Mouse (Mus musculus) C2C12 (cell line): ENCODE data around the gene Pros1.

Experiments
- CTCF ChIP-seq: IDR thresholded peaks from one replicate; pipeline ENCODE4 v1.5.1; 2011; ENCODE audit not compliant: control insufficient read depth, insufficient read depth, insufficient read length
- FOSL1 ChIP-seq: IDR thresholded peaks from one replicate; pipeline ENCODE4 v1.8.0; 2011; ENCODE audit warnings: mild to moderate bottlenecking, low read length; ENCODE audit not compliant: poor library complexity, insufficient read depth, severe bottlenecking
- MAX ChIP-seq: IDR thresholded peaks from one replicate; pipeline ENCODE4 v1.6.1; 2011; ENCODE audit warnings: mild to moderate bottlenecking, control low read depth
- USF1 ChIP-seq: IDR thresholded peaks from one replicate; pipeline ENCODE4 v1.6.1; 2011; ENCODE audit warnings: low read depth, mild to moderate bottlenecking, control low read depth, moderate library complexity

DNA sequence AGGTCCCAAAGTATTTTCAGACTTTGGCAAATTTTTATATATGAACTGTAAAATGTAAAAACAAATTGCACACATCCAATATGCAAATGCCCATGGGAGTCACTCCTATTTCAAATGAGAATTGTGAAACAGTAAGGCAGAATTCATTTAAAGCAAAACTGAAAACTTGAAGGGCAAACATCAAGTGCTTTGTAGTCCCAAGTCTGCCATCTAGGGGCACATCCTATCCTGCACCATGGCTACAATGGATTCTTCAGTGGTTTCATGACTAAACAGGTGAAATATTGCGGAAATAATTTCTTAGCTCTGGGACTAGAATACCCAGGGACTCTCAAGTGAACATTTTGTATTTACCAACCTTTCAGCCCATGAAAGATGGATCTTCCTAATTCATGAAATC, 3.9 kb downstream of the Pros1 start:
- no peak for TF ChIP-seq CTCF
- no peak for TF ChIP-seq USF1
- TF ChIP-seq MAX = no peak
- TF ChIP-seq FOSL1 = no peak
